Mouse (Mus musculus): Measurements from ENCODE around the gene Zdhhc5. TPM values are rescaled to one million over a fixed set of nuclear protein-coding genes. Genes with fewer than 3 reads are reported as not detected.

Zdhhc5 gene
- polyA plus RNA-seq, 1 experiment from 2014 or later: 13.4 TPM

DNA sequence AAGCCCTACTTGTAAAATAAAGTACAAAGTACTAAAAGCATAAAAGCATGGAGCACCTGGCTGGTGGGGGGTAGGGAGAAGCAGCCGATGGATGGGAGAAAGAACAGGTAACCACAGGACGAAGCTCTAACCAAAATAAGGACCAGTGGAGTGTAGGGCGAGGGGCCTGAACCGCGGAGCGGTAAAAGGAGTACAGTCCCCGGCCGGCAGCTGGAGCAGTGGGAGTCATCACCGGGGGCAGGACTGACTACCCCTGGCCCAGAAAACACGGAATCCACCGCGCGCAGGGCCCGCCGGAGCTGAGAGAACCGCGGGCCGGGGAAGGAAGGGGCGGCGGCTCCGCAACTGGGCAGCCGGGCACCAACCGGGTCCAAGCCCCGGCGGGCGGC is 564 bp downstream of the Zdhhc5 start:
- peak overlapping the region; percentile 90 for H3K4me3 ChIP-seq (ENCODE audit: low read depth, low read length)
- TF ChIP-seq EP300 (IDR thresholded peaks at IDR 0.05; ENCODE audit: low read depth): no peak
- TF ChIP-seq CTCF (IDR thresholded peaks at IDR 0.05; ENCODE audit: low read depth): no peak
- no peak for DNase-seq
- no peaks in the 10 kb centered on the region for H3K27me3 ChIP-seq (ENCODE audit: insufficient read depth, low read length)
- H3K36me3 ChIP-seq (replicated peaks; ENCODE audit: insufficient read depth, low read length): peaks cover 15% of the 10 kb centered on the region
- peak overlapping the region; percentile 62 for H3K4me2 ChIP-seq (ENCODE audit: low read depth, low read length)
- H3K9ac ChIP-seq (replicated peaks): peak overlapping the region; percentile 93
- H3K9me3 ChIP-seq (ENCODE audit: low read length): no peaks in the 10 kb centered on the region
- H3K4me1 ChIP-seq (ENCODE audit: insufficient read depth): peaks cover 14% of the 10 kb centered on the region
- no peak for ATAC-seq
- H3K27ac ChIP-seq (ENCODE audit: low read depth): peak overlapping the region; percentile 94
- under 1% methylated on average over 11 of the region's 26 CpGs for WGBS (ENCODE audit: insufficient replicate concordance)

- DNase-seq: no peak
- Histone ChIP-seq H3K4me3 (ENCODE audit: low read depth, low read length) (no peak overlapping the region), H3K4me2 (ENCODE audit: low read depth, low read length) (no peak overlapping the region), H3K27ac (ENCODE audit: low read depth) (no peak overlapping the region), H3K36me3 (replicated peaks; ENCODE audit: insufficient read depth, low read length) (peaks cover 35% of the 10 kb centered on the region), H3K4me1 (ENCODE audit: insufficient read depth) (peaks cover 10% of the 10 kb centered on the region), H3K27me3 (ENCODE audit: insufficient read depth, low read length) (no peaks in the 10 kb centered on the region), H3K9ac (replicated peaks) (no peak overlapping the region), H3K9me3 (ENCODE audit: low read length) (no peaks in the 10 kb centered on the region)
- ATAC-seq: no peak
- WGBS (ENCODE audit: insufficient replicate concordance): 93% methylated on average over 2 of the region's 2 CpGs
- TF ChIP-seq CTCF (IDR thresholded peaks at IDR 0.05; ENCODE audit: low read depth): no peak
- TF ChIP-seq EP300 (IDR thresholded peaks at IDR 0.05; ENCODE audit: low read depth): no peak
These were observed 3.1 kb downstream of the Zdhhc5 start for GRCm38 (mm10) chr2:84711898-84712297.

GRCm38 (mm10) chr2:84707523-84707922 is 7.5 kb downstream of the Zdhhc5 start:
- H3K4me2 ChIP-seq (ENCODE audit: low read depth, low read length): no peak overlapping the region
- WGBS (ENCODE audit: insufficient replicate concordance): 84% methylated on average over 1 of the region's 1 CpGs
- TF ChIP-seq EP300 (IDR thresholded peaks at IDR 0.05; ENCODE audit: low read depth) (no peak), CTCF (IDR thresholded peaks at IDR 0.05; ENCODE audit: low read depth) (no peak)
- ATAC-seq: no peak
- H3K36me3 ChIP-seq (replicated peaks; ENCODE audit: insufficient read depth, low read length): peaks cover 57% of the 10 kb centered on the region
- H3K9ac ChIP-seq (replicated peaks): 0 out of 2 replicates have a peak overlapping the region, but pooled peaks have one; percentile 6
- no peaks in the 10 kb centered on the region for H3K27me3 ChIP-seq (ENCODE audit: insufficient read depth, low read length)
- no peak overlapping the region for H3K27ac ChIP-seq (ENCODE audit: low read depth)
- DNase-seq: no peak
- no peaks in the 10 kb centered on the region for H3K9me3 ChIP-seq (ENCODE audit: low read length)
- peaks cover 15% of the 10 kb centered on the region for H3K4me1 ChIP-seq (ENCODE audit: insufficient read depth)
- H3K4me3 ChIP-seq (ENCODE audit: low read depth, low read length): no peak overlapping the region

GRCm38 (mm10) chr2:84705295-84705694 is 9.7 kb downstream of the Zdhhc5 start:
- H3K27ac ChIP-seq (ENCODE audit: low read depth): no peak overlapping the region
- no peak for ATAC-seq
- no peak for DNase-seq
- no peak overlapping the region for H3K4me3 ChIP-seq (ENCODE audit: low read depth, low read length)
- TF ChIP-seq EP300 (IDR thresholded peaks at IDR 0.05; ENCODE audit: low read depth): no peak
- TF ChIP-seq CTCF (IDR thresholded peaks at IDR 0.05; ENCODE audit: low read depth): no peak
- no peak overlapping the region for H3K9ac ChIP-seq (replicated peaks)
- H3K4me2 ChIP-seq (ENCODE audit: low read depth, low read length): no peak overlapping the region
- peaks cover 12% of the 10 kb centered on the region for H3K4me1 ChIP-seq (ENCODE audit: insufficient read depth)
- H3K36me3 ChIP-seq (replicated peaks; ENCODE audit: insufficient read depth, low read length): peaks cover 59% of the 10 kb centered on the region
- 70% methylated on average over 1 of the region's 1 CpGs for WGBS (ENCODE audit: insufficient replicate concordance)
- no peaks in the 10 kb centered on the region for H3K9me3 ChIP-seq (ENCODE audit: low read length)
- no peaks in the 10 kb centered on the region for H3K27me3 ChIP-seq (ENCODE audit: insufficient read depth, low read length)

DNA sequence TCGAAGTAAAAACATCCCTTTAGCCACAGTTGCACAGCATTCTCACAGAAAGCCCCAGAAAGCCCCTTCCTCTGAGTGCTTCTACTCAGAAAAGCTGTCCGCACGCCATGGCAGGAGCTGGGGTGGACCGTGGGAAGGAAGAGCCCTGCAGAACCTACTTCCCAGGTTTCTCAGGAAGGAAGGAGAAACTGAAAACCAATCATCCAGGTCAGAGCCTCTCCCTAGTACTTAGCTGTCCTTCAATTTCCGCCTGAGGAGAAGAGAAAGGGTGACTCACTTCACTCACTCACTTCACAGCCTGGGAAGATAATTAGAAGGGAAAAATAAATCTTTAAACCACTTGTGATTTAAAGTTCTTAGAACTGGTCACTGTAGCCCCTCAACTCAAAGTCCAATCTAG is 10.7 kb downstream of the Zdhhc5 start:
- H3K9ac ChIP-seq (replicated peaks): no peak overlapping the region
- no peaks in the 10 kb centered on the region for H3K9me3 ChIP-seq (ENCODE audit: low read length)
- H3K27me3 ChIP-seq (ENCODE audit: insufficient read depth, low read length): no peaks in the 10 kb centered on the region
- H3K4me1 ChIP-seq (ENCODE audit: insufficient read depth): peaks cover 12% of the 10 kb centered on the region
- peaks cover 61% of the 10 kb centered on the region for H3K36me3 ChIP-seq (replicated peaks; ENCODE audit: insufficient read depth, low read length)
- ATAC-seq (no peak), DNase-seq (no peak)
- no peak for TF ChIP-seq CTCF (IDR thresholded peaks at IDR 0.05; ENCODE audit: low read depth)
- no peak for TF ChIP-seq EP300 (IDR thresholded peaks at IDR 0.05; ENCODE audit: low read depth)
- no peak overlapping the region for H3K27ac ChIP-seq (ENCODE audit: low read depth)
- H3K4me2 ChIP-seq (ENCODE audit: low read depth, low read length): no peak overlapping the region
- WGBS (ENCODE audit: insufficient replicate concordance): 84% methylated on average over 5 of the region's 5 CpGs
- no peak overlapping the region for H3K4me3 ChIP-seq (ENCODE audit: low read depth, low read length)

DNA sequence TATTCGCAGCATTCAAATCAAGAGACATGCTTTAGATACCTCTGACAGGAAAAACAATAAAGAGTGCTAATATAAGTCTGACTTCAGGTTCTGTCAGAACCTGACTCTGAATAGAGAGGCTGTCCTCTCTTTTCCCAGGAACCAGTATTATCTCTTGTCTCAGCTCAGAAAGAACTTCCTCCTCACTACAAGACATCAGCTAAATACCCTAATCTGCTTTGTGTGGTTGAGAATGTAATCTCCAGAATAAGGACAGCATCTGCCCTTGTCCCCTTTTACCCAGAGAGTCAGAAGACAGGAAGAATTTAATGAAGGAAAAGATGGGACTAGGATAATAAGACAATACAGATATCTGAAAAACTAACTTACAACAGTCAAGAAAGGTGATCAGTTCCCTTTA is 11.5 kb downstream of the Zdhhc5 start:
- Histone ChIP-seq H3K27ac (ENCODE audit: low read depth) (no peak overlapping the region), H3K9ac (replicated peaks) (no peak overlapping the region)

More for the DNA sequence above, 11.5 kb downstream of the Zdhhc5 start:
- DNase-seq: no peak
- 82% methylated on average over 1 of the region's 1 CpGs for WGBS (ENCODE audit: insufficient replicate concordance)
- ATAC-seq: no peak
- H3K4me2 ChIP-seq (ENCODE audit: low read depth, low read length): no peak overlapping the region
- H3K4me1 ChIP-seq (ENCODE audit: insufficient read depth): peaks cover 12% of the 10 kb centered on the region
- TF ChIP-seq EP300 (IDR thresholded peaks at IDR 0.05; ENCODE audit: low read depth) (no peak), CTCF (IDR thresholded peaks at IDR 0.05; ENCODE audit: low read depth) (no peak)
- no peak overlapping the region for H3K4me3 ChIP-seq (ENCODE audit: low read depth, low read length)
- H3K9me3 ChIP-seq (ENCODE audit: low read length): no peaks in the 10 kb centered on the region
- H3K27me3 ChIP-seq (ENCODE audit: insufficient read depth, low read length): no peaks in the 10 kb centered on the region
- peaks cover 58% of the 10 kb centered on the region for H3K36me3 ChIP-seq (replicated peaks; ENCODE audit: insufficient read depth, low read length)

All from liver, postnatal 0 days (tissue).